Mouse (Mus musculus): ENCODE data around the gene Doc2g.

GRCm38 (mm10) chr19:3999121-3999730, 3.9 kb upstream of the Doc2g start:
- TF ChIP-seq CTCF (IDR thresholded peaks at IDR 0.05; ENCODE audit: low read depth, low read length) (no peak), GATA1 (IDR thresholded peaks at IDR 0.05; ENCODE audit: borderline replicate concordance, low read length) (no peak), POLR2AphosphoS5 (IDR thresholded peaks at IDR 0.05; ENCODE audit: insufficient replicate concordance, low read depth, low read length) (no peak), TAL1 (conservative IDR thresholded peaks at IDR 0.05; ENCODE audit: low read depth, low read length) (no peak), GATA2 (IDR thresholded peaks at IDR 0.05; ENCODE audit: borderline replicate concordance, low read depth, low read length) (no peak)
